Mouse (Mus musculus) induced T-regulatory cell, adult 2 months (primary cell): ENCODE results near the gene Mrpl10.
A peak's percentile ranks its signal among the peaks of the same experiment; 100 is the strongest.

ENCODE experiments used
- DNase-seq: peaks from one replicate; pipeline ENCODE4 v3.0.0-alpha.2; 2012; ENCODE audit warnings: low read depth

Gene Mrpl10

DNA sequence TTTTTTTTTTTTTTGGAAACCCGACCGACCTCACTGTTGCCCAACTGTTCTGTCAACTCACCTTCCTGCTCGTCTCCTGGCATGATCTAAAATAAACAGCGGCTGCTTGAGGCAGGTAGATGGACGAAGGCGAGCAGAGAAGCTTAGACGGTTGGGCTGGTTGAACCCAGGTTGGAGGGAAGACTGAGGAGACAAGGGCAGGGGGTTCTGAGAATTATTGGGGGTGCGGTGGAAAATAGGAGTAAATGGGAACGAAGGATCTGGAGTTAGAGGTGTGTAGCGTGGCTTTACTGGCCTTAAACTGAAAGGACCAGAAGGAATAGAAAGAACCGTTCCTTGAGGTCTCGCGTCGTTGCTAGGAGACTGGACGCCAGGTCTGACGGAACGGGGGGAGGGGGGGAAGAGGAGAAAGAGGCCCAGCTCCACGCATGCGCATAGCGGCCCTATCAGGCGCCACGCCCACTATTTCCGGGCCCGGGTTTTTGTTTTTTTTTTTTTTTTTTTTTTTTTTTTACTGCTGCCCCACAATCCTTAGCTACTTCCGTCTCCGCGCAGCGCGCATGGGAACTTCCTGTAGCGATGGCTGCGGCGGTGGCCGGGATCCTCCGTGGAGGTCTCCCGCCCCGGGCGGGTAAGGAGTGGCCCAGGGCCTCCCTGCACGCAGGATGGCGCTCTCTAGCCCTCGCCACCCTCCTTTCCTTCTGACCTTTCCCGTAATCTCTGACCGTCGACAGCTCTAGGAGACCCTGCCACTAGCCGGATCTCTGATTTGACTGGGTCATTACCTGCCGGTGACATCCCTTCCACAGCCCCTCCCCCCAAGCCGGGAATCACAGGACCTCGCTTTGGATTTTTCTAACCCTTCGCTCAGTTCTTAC, at the start of gene Mrpl10, which contains the start of gene Lrrc46:
Mrpl10 (plus strand) TSS at position 539 of the 878 bp plus-strand sequence.
Lrrc46 (minus strand) TSS at position 386 of the 878 bp plus-strand sequence.
- DNase-seq, result peak; percentile 99

DNA sequence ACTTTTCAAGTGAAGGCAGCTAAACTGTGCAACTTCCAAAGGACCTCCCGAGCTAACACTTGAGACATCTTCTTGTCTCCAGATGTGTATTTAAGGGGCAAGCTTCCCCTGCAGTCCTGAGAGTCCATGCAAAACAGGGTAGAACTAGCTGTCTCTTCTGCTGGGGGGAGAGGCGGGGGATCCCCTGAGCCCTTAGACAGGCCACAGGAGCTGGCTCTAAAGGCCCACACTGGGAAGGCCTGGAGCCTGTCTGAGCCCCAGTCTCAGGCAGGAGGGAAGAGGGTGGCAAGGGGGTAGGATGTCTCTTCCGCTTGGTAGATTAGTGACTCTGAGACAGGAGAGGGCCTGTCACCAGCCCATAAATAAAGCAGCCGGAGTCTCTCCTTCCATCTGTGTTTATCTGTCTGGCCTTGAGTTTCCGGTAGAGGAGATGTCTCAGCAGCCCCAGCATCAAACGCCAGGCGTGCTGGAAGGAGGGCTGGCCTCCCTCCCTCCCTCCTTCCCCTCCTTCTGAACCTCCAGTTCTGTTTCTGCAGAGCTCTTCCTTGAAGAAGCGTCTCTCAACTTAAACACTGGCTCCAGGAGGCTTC, 48.5 kb upstream of the Mrpl10 start:
- DNase-seq, result peak; percentile 53

DNA sequence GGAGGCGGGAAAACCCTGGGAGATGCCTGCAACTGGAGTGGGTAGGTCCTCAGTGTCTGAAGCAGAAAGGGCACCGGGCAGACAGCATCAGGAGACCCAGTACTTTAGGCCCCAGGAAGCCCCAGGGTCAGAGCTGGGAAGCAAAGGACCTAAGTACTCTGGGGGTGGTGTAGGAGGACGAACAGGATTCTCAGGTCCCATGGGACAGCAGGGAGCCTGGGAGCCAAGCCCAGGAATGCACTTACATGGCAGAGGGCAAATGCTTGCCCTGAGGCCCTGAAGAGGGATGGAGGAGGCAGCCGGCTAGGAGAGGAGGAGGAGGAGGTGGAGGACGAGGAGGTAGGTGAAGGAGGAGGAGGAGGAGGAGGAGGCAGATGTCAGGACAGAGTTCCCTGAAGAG, 46.3 kb upstream of the Mrpl10 start:
- DNase-seq, result no peak

DNA sequence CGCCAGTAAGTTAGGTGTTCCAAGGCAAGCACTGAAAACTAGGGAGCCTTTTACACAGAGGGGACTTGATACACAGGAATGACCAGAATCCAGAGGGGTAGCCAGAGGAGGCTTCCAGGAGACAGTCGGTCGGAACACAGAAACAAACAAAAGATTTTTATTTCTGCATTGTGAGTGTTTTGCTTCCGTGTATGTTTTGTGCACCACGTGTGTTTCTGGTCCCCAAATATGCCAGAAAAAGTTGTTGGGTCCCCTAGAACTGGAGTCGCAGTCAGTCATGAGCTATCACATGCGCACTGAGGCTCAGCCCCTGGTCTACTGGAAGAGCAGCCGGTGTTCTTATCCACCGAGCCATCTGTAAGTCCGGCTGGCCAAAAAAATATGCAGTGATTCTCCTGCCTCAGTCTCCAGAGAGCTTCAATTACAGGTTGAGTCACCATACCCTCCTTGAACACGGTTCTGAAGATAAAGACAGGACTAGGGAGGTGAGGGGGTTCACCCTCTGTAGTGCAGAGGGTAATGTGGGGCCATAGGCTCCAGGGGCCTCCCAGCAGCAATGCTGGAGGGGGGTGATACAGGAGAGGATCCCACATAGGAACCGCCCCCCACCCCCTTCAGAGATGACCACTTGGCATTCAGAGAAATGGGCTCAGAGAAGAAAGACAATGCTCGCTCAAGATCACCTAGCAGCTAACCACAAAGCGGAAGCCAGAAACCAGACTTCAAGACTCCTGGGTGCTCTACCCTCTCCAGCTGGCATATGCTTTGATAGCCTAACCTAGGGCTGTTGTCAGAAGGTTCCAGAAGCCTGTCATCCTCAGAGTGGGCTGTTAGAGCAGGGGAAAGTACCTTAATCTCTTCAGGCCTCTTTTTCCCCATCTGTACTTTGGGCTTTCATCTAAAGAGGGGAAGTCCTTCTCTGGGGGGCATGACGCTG, 45.3 kb upstream of the Mrpl10 start:
- peak; percentile 92 for DNase-seq

DNA sequence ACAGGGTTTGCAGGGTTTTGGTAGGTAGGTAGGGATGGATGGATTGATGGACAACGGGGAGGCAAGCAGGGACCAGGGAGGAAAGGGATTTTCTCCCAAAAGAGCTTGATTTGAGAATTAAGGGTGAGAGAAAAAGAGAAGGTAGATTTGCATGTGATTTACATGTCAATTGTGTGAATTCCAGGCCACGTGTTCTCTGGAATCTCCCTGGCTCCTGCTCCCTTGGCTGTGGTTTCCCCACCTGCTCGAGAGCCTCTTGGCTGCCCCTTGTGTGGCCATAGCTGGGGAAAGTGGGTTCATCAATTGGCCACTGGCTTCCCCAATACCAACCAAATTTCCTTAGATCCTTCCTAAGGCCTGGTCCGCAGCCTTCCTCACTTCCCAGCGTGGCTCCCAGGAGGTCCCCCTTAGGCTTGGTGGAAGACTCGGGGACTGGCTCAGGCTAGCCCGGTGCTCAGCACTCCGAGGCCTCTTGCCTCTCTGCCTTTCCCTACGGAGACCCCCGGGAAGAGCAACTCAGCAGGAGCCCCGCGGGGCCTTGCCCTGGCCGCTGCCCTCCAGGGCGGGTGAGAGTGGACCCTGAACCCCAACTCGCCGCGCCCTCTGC, 44.5 kb upstream of the Mrpl10 start:
- DNase-seq, result no peak

DNA sequence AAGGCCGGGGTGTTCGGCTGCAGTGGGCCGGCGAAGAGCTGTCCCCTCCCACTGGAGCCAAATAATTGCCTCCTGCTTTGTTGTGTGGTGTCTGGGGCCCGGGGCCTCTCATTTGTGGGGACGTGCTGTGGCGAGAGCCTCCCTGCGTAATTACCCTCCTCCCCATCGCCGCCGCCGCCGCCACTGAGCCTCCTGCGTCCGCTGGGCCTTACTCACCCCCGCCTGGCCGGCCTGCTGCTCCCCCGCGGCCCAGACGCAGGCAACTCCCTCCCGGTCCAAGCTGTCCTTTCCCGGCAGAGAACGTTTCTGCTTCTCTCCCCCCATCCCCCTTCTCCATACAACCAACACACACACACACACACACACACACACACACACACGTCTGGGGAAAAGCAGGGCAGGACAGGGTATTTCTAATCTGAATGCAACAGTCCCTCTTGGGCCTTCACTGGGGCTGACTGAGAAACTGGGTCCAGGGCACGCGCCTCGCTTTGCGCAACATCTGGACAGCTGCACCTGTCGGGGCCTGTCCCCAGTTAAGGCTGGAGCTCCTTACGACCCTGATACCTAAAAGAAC, 43.9 kb upstream of the Mrpl10 start:
- DNase-seq, result peak; percentile 63

DNA sequence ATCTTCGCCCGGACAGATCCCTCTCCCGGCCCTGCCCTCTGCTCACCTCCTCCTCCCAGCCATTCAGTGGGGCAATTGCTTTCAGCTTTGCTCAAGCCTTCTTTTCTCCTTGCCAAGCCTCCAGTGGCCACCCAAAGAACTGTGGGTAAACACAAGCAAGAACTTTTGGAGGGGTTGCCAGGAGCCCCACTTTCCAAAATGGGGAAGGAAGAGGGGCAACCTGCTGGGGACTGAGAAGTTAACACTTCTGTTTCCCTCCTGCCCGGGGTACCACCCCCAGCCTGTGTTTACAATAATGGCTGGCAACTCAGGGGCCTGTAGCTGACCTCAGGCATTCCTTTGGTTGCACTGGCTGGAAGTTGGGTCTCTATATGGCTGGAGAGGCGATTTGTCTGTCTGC, 38.2 kb upstream of the Mrpl10 start:
- no peak for DNase-seq

DNA sequence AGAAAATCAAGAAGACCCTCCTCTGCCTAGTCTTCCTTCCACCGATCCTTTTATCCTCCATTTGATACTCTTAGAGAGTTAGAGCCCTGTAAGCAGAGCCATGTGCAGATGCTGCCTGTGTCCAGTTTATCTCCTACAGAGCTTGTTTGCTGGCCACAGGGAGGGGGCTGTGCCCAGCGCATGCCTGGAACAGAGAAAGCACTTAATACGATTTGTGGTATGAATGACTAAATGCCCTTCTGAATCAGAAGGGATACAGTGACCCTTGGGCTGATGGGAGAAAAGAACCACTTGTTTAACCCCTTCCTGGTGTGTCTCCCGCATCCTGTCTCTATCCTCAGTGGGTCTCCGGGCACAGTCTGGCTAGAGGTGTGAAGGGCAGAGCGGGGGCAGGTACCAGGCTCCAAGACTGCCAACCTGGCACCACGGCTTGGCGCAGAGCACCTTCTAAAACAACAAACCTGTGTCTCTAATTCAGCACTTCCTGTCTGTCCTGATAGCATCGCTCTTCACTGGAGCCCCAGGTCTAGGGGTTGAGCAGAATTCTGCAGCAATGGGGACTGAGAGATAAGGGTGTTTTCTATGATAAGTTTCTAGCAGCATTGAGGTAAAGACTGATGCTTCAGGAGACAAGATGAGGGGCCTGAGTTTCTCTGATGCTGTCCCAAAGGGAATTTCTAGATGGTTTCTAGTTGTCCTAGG, 34.1 kb upstream of the Mrpl10 start:
- DNase-seq, result peak; percentile 76

DNA sequence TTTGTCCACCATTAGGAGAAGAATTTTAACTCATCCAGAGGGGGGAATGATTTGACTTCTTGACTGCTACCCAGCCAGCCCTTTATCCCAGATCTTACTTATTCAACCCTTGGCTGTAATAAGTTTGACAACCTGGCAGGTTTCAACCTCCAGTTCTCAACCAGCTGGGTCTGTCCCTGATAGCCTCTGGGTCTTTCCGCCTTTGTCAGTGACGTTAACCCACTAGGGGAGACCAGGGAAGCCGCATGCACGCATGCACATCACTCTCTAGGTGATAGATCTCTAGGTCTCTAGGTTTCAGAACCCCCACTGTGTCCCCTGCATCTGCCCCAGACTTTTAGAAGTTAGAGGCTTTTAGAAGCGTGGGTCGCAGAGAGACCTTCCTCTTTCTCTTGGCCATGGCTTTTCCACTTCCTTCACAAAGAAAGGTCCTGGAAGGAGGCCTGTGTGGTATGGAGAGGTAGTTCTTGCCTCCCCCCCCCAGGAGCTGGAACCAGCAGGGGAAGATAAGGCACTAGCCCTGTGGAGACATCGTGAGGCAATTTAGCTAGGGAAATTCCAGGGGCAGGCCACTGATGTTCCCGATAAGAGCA, 32.1 kb upstream of the Mrpl10 start:
- no peak for DNase-seq

DNA sequence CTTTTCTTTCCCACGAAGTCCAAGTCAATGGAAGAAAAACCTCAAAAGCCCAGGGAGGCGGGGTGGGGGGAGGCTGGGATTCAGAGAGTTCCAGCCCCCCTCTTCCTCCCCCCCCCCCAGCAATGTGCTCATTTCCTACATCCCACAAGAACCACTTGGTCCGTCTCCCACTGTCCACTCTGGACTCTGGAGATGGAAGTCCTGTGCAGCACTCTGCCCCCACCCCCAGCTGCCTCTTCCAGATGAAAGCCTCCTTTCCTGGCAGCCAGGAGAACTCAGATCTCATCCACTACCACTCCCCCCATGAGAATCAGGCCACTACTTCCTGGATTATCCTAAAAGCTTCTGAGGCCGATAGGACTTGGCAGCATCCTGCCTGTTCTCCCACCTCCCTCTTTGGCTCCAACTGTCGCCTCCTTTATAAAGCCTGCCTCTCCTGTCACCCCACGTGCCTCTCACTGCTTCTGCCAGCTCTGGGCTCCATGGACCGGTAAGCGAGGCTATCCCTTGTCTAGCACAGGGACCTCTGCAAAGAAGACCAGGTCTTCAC, 28.2 kb upstream of the Mrpl10 start, which contains the start of gene Sp6:
Sp6 (plus strand) TSS at position 274 of the 550 bp plus-strand sequence.
- no peak for DNase-seq

DNA sequence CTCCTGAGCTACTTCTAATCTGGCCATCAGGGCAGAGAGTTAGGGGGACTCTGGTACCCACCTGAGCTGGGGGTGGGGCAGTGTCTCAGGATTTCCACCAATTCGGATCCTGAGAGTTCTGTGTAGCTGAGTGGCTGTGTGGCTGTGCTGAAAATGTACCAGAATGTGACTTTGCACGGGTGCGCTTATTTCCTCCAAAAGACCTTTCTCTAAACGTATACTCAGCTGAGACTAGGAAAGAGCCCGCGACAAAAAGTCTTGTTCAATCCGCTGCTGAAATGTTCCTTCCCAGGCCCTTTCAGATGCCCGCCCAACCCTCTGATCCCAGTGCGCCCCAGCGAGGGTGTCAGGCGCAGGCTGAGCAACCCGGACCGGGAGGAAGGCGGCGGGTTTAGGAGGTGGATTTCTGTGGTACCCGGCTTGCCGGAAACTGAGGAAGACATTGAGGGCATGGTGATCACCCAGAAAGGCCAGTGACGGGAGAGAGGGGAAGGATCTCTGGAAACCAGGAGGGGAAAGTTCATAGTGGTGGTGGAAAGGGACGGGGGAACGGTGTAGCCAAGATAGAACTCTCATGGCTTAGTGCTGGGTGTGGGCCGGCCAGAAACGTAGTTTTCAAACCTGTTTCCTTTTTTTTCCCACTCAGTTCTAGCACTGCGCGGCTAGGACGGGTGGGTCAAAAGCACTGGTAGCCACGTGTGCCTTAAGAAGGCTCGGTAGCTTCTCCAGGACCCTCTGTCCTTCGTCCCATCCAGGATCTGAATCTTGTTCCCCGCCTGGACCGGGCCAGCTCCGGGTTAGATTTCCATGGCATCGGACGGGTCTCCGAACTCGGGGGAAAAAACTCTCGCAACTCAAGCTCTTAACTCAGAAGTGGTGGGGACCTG, 23.4 kb upstream of the Mrpl10 start:
- peak; percentile 53 for DNase-seq

DNA sequence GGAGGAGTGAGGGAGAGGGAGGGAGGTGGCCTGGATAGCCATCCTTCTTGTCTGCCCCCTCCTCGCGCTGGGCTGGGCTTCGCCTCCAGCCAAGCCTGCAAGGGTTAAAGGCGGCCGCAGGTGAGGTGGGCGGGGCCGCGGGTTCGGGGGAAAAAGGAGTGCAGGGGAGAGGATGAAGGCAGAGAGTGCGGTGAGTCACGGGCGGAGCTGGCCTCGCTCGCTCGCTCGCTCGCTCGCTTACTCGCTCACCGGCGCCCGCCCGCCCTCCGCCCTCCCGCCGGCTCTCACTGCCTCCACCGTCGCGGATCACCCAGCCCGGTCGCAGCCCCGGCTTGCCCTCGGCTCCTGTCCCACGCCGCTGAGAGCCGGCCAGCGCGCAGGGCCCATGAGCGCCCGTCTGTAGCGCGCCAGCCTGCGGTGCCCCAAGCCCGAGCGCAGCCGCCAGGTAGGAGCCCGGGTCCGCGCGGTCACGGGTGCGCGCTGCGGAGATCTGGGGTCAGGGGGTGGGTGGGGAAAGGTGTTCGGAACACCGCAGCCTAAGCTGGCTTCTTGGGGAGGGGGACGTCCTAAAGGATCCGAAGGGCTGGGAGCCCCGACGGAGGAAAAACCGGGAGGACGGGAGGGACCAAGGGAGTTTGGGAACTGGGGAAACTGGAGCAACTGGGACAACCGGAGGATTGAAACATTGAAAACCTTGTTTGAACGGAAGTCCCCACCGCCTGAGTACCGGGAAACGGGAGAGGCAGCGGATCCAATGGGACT, 22.6 kb upstream of the Mrpl10 start:
- DNase-seq, result peak; percentile 74

DNA sequence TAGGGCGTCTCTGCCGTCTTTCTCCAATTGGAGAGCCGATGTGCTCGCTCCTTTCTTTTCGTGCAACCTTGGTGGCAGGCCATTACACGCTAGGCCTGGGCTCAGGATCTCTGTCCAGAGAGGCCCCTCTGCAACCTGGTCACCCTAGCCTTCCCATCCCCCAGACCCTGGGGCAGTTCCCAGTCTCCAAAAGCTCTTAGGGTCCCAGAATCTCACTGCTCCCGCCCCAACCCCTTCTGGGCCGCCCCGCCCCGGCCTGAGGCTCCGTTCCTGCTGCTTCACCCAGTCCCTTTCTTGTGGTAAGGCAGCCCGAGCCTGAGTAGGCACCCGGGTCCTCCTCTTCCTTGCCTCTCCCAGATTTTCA, 22.0 kb upstream of the Mrpl10 start:
- no peak for DNase-seq

DNA sequence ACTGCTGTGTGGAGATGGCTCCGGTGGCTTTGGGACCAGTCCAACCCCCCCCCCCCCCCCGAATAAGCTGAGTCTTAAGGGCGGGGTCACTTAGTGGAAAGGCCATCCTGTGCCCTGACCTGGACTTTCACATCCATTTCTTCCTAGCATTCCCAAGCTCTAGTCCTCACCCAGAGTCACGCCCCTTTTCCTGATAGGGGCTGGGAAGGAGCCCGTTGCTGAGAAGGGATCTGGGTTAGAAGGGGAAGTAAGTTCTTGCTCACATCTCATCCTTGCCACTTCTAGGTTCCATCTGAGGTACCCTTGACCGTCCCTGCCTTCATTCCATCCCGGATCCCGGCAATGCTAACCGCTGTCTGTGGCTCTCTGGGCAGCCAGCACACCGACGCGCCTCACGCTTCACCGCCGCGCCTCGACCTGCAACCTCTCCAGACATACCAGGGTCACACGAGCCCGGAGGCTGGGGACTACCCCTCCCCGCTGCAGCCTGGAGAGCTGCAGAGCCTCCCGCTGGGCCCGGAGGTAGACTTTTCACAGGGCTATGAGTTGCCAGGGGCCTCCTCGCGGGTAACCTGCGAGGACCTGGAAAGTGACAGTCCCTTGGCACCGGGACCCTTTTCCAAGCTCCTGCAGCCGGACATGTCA, 20.1 kb upstream of the Mrpl10 start:
- DNase-seq, result peak; percentile 62

DNA sequence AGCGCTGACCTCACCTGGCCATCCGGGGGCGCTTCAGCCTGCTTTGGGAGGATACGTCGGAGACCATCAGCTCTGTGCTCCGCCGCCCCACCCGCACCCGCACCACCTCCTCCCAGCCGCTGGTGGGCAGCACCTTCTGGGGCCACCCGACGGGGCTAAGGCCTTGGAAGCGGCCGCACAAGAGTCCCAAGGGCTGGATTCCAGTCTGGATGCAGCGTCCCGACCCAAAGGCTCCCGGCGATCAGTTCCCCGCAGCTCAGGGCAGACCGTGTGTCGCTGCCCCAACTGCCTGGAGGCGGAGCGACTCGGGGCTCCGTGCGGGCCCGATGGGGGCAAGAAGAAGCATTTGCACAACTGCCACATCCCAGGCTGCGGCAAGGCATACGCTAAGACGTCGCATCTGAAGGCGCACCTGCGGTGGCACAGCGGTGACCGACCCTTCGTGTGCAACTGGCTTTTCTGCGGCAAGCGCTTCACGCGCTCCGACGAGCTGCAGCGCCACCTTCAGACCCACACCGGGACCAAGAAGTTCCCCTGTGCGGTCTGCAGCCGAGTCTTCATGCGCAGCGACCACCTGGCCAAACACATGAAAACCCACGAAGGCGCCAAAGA, 19.4 kb upstream of the Mrpl10 start:
- peak; percentile 88 for DNase-seq

DNA sequence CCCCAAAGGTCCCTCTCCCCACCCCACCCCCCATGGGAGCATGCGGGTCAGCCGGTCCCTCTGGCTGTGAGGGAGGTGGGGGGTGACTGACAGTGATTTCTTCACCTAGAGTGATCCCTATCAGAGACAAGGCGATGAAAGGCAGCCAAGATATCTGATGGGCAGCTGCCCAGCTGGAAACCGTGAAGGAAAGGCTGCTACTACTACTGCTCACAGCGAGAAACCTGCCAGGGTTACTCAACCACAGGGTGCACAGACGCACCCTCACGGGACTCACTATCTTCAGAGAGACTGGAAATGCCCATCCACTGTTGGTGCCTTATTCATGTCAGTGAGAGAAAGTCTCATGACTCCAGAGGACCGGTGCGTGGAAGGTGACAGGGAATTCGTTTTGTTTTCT, 16.4 kb upstream of the Mrpl10 start:
- DNase-seq, result no peak

DNA sequence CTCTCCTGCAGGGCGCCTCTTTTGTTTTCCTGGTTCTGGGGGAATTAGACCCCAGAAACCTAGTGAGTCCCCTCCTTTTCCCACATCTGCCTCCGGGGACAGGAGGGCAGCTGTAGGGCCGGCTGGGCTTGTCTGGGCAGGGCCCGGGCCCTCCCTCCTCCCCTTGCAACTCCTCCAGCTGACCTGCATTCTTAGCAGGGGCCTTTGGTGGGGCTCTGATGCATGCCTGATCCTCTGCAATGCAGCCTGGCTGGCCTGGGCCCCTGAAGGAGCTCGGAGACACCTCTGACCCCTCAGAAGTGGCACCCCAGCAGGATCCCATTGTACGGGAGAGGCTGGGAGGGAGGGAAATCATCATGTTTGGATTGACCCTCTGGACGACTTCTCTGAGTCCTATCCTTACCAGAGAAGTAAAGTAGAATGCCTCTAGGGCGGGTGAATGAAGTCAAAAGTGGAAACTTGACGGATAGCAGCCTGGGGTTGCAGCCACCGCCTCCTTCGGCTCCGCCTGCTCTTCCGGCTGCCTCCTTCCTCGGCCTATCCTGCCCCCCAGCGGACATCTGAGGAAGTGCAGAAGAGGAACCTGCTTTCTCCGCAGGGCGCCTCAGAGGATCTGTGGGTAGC, 15.5 kb upstream of the Mrpl10 start:
- DNase-seq, result peak; percentile 95
